Mouse (Mus musculus): ENCODE results near the gene Ncoa5. TPM values are rescaled to one million over a fixed set of nuclear protein-coding genes. Genes with fewer than 3 reads are reported as not detected.

Gene Ncoa5
- polyA plus RNA-seq, 1 experiment: not detected

DNA sequence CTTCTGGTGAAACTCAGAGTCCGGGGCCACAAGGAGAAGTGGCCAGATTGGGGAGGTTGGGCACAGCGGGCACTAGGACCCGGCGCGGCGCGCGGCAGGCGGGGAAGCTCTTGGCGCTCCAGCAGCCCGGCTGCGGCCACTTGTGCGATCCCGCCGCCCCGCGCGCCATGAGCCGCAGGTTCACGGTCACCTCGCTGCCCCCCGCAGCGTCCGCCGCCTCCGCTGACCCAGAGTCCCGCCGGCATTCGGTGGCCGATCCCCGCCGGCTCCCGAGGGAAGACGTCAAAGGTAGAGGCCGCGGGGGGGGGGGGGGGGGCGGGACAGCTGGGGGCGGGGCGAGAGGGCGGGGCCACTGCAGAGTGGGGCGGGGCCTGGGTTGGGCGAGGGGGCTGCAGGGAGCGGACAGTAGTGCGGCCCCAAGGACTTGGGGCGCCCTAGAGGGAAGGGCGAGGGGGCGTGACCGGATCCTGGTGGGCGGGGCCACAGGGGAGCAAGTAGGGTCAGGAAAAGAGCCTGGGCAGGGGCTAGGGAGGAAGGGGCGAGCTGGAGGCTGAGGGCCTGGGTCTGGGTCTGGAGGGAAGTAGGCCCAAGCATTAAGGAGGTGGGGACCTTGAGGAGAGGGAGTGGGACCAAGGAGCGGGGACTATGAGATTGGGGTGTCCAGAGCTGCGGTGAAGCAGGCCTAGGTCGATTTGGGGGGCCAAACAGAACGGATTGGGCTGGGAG is 73.8 kb downstream of the Ncoa5 start, which contains the start of gene Slc12a5:
Gene Slc12a5 (plus strand): TSS at position 87 of the 726 bp plus-strand sequence.
- peak within 1 kb of the TSS; percentile 79 for H3K4me3 ChIP-seq (ENCODE audit: insufficient read depth, low read depth, low read length)
- TF ChIP-seq POLR2A (IDR thresholded peaks at IDR 0.05; ENCODE audit: insufficient read depth, low read depth, low read length) (no peak; the same call in 1 of the 2 replicates), CTCF (IDR thresholded peaks at IDR 0.05; ENCODE audit: insufficient read depth, low read depth, low read length) (no peak)
- whole genome bisulfite sequencing: 2% methylated on average over 53 of the region's 54 CpGs
- H3K4me1 ChIP-seq (ENCODE audit: control insufficient read depth, insufficient read depth, low read length): peaks cover 39% of the 10 kb centered on the region
- H3K27ac ChIP-seq (ENCODE audit: insufficient read depth, low read depth, low read length): peak within 1 kb of the TSS; percentile 65

DNA sequence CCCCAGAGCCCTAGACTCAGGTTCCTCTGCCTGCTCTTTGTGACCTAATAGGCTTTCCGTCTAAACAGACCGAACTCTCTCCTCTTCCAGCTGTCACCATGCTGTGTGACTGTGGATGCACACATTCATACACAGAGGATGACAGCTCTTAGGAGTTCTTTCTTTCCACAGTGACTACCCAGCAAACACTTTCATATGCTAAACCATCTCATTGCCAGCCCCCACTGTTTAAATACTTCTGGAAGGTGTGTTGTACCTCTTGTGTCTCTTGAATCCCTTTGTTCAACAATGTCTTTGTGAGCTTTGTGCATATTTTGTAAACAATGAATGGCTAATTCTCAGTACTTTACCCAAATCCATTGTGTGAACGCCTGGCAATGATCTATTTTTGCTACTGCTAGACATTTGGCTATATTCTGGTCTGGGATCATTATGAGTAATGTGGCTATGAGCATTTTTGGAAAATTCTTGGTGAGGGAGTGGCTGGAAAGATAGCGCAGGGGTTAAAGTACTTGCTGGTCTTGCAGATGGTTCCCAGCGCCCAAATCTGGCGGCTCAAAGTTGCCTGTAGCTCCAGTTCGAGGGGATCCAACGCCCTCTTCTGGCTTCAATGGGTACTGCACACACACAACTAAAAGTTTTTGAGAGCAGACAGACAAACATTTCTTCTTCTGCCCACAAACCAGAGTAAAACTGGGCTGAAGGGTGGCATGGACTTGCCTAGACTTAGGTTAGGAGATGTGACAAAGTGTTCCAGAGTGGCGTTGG is 76.9 kb downstream of the Ncoa5 start:
- no peak for TF ChIP-seq POLR2A (IDR thresholded peaks at IDR 0.05; ENCODE audit: insufficient read depth, low read depth, low read length)
- no peak for TF ChIP-seq CTCF (IDR thresholded peaks at IDR 0.05; ENCODE audit: insufficient read depth, low read depth, low read length)
- no peak overlapping the region for H3K4me3 ChIP-seq (ENCODE audit: insufficient read depth, low read depth, low read length)
- peaks cover 27% of the 10 kb centered on the region for H3K4me1 ChIP-seq (ENCODE audit: control insufficient read depth, insufficient read depth, low read length)
- WGBS: 74% methylated on average over 9 of the region's 9 CpGs
- no peak overlapping the region for H3K27ac ChIP-seq (ENCODE audit: insufficient read depth, low read depth, low read length)

DNA sequence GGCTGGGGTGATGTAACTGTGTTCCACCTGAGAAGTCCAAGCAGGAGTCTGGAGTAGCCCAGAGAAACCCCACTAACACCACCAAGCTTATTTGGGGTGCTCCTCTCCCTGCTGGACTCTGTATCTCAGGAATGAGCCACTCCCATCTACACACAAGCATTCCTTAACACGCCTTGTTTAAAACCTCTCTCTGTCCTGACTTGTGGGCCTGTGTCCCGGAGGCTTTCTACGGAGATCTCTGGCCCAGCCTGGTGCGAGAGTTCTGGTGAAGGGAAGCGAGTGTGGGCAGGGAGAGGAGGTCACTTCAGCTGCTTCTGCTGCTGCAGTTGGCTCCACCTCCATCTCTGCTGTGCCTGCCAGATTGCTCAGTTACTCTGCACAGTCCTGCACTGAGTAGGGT is 78.5 kb downstream of the Ncoa5 start:
- Histone ChIP-seq H3K4me1 (ENCODE audit: control insufficient read depth, insufficient read depth, low read length) (peaks cover 13% of the 10 kb centered on the region), H3K27ac (ENCODE audit: insufficient read depth, low read depth, low read length) (no peak overlapping the region), H3K4me3 (ENCODE audit: insufficient read depth, low read depth, low read length) (no peak overlapping the region)
- TF ChIP-seq POLR2A (IDR thresholded peaks at IDR 0.05; ENCODE audit: insufficient read depth, low read depth, low read length) (no peak), CTCF (IDR thresholded peaks at IDR 0.05; ENCODE audit: insufficient read depth, low read depth, low read length) (no peak)
- WGBS: 74% methylated on average over 5 of the region's 5 CpGs

DNA sequence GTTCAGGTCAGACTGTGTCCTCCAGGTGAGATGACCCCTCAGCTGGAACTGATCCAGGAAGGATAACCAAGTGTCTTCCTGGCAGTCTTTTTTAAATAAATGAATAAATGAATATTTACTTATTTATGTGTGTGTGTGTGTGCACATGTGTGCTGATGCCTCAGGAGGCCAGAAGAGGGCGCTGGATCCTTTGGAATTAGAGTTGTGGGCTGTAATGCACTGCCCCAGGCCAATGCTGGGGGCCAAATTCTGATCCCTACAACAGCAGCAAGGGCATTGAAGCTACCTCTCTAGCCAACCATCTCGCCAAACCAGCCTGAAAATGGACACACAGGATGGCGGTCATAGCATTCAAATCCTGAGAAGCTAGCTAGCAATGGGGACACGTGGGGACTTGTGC is 78.9 kb downstream of the Ncoa5 start:
- TF ChIP-seq CTCF (IDR thresholded peaks at IDR 0.05; ENCODE audit: insufficient read depth, low read depth, low read length): no peak
- no peak for TF ChIP-seq POLR2A (IDR thresholded peaks at IDR 0.05; ENCODE audit: insufficient read depth, low read depth, low read length)

GRCm38 (mm10) chr2:164953224-164953623 is 81.4 kb downstream of the Ncoa5 start:
- TF ChIP-seq POLR2A (IDR thresholded peaks at IDR 0.05; ENCODE audit: insufficient read depth, low read depth, low read length) (no peak), CTCF (IDR thresholded peaks at IDR 0.05; ENCODE audit: insufficient read depth, low read depth, low read length) (peak; percentile 93)
- WGBS: 2% methylated on average over 21 of the region's 21 CpGs
- H3K4me1 ChIP-seq (ENCODE audit: control insufficient read depth, insufficient read depth, low read length): peaks cover 15% of the 10 kb centered on the region
- H3K4me3 ChIP-seq (ENCODE audit: insufficient read depth, low read depth, low read length): 0 out of 2 replicates have a peak overlapping the region, but pooled peaks have one; percentile 17
- no peak overlapping the region for H3K27ac ChIP-seq (ENCODE audit: insufficient read depth, low read depth, low read length)

More for the DNA sequence above, 78.9 kb downstream of the Ncoa5 start:
- 77% methylated on average over 4 of the region's 4 CpGs for WGBS
- Histone ChIP-seq H3K4me3 (ENCODE audit: insufficient read depth, low read depth, low read length) (no peak overlapping the region), H3K27ac (ENCODE audit: insufficient read depth, low read depth, low read length) (no peak overlapping the region), H3K4me1 (ENCODE audit: control insufficient read depth, insufficient read depth, low read length) (peaks cover 10% of the 10 kb centered on the region)

- Histone ChIP-seq H3K4me3 (ENCODE audit: insufficient read depth, low read depth, low read length) (no peak overlapping the region), H3K27ac (ENCODE audit: insufficient read depth, low read depth, low read length) (no peak overlapping the region), H3K4me1 (ENCODE audit: control insufficient read depth, insufficient read depth, low read length) (peaks cover 15% of the 10 kb centered on the region)
- 49% methylated on average over 13 of the region's 13 CpGs for WGBS
- TF ChIP-seq POLR2A (IDR thresholded peaks at IDR 0.05; ENCODE audit: insufficient read depth, low read depth, low read length) (no peak), CTCF (IDR thresholded peaks at IDR 0.05; ENCODE audit: insufficient read depth, low read depth, low read length) (no peak)
These were observed 82.2 kb downstream of the Ncoa5 start for GRCm38 (mm10) chr2:164952448-164952847.

- TF ChIP-seq CTCF (IDR thresholded peaks at IDR 0.05; ENCODE audit: insufficient read depth, low read depth, low read length) (no peak), POLR2A (IDR thresholded peaks at IDR 0.05; ENCODE audit: insufficient read depth, low read depth, low read length) (no peak)
- Histone ChIP-seq H3K4me3 (ENCODE audit: insufficient read depth, low read depth, low read length) (no peak overlapping the region), H3K27ac (ENCODE audit: insufficient read depth, low read depth, low read length) (no peak overlapping the region), H3K4me1 (ENCODE audit: control insufficient read depth, insufficient read depth, low read length) (peaks cover 15% of the 10 kb centered on the region)
- 81% methylated on average over 4 of the region's 4 CpGs for WGBS
These were observed 82.9 kb downstream of the Ncoa5 start for GRCm38 (mm10) chr2:164951745-164952144.

- 28% methylated on average over 13 of the region's 13 CpGs for WGBS
- Histone ChIP-seq H3K4me1 (ENCODE audit: control insufficient read depth, insufficient read depth, low read length) (peaks cover 15% of the 10 kb centered on the region), H3K4me3 (ENCODE audit: insufficient read depth, low read depth, low read length) (no peak overlapping the region), H3K27ac (ENCODE audit: insufficient read depth, low read depth, low read length) (no peak overlapping the region)
- TF ChIP-seq POLR2A (IDR thresholded peaks at IDR 0.05; ENCODE audit: insufficient read depth, low read depth, low read length): no peak
- TF ChIP-seq CTCF (IDR thresholded peaks at IDR 0.05; ENCODE audit: insufficient read depth, low read depth, low read length): 0 out of 2 replicates have a peak, but pooled peaks have one; percentile 30
These were observed 84.2 kb downstream of the Ncoa5 start for GRCm38 (mm10) chr2:164950501-164950900.

Other genes starting within 250 kb of the Ncoa5 start
- gene Snx21, start 249.0 kb downstream of the Ncoa5 start, polyA plus RNA-seq (2012; ENCODE audit: insufficient read depth, insufficient read length, low replicate concordance, missing spikeins): not detected in 2 replicates
- gene Acot8, start 230.0 kb downstream of the Ncoa5 start, polyA plus RNA-seq (2012; ENCODE audit: insufficient read depth, insufficient read length, low replicate concordance, missing spikeins): not detected in 2 replicates
- not detected in 2 replicates for gene Zswim3, start 229.8 kb downstream of the Ncoa5 start, polyA plus RNA-seq (2012; ENCODE audit: insufficient read depth, insufficient read length, low replicate concordance, missing spikeins)
- gene Zswim1, start 212.2 kb downstream of the Ncoa5 start, polyA plus RNA-seq (2012; ENCODE audit: insufficient read depth, insufficient read length, low replicate concordance, missing spikeins): not detected in 2 replicates
- not detected in 2 replicates for gene Spata25, start 206.3 kb downstream of the Ncoa5 start, polyA plus RNA-seq (2012; ENCODE audit: insufficient read depth, insufficient read length, low replicate concordance, missing spikeins)
- not detected in 2 replicates for gene Ctsa, start 202.0 kb downstream of the Ncoa5 start, polyA plus RNA-seq (2012; ENCODE audit: insufficient read depth, insufficient read length, low replicate concordance, missing spikeins)
- not detected in 2 replicates for gene Neurl2, start 201.4 kb downstream of the Ncoa5 start, polyA plus RNA-seq (2012; ENCODE audit: insufficient read depth, insufficient read length, low replicate concordance, missing spikeins)
- gene Pltp, start 177.2 kb downstream of the Ncoa5 start, polyA plus RNA-seq (2012; ENCODE audit: insufficient read depth, insufficient read length, low replicate concordance, missing spikeins): not detected in 2 replicates
- not detected in 2 replicates for gene Pcif1, start 155.6 kb downstream of the Ncoa5 start, polyA plus RNA-seq (2012; ENCODE audit: insufficient read depth, insufficient read length, low replicate concordance, missing spikeins)
- gene Zfp335, start 123.1 kb downstream of the Ncoa5 start, polyA plus RNA-seq (2012; ENCODE audit: insufficient read depth, insufficient read length, low replicate concordance, missing spikeins): not detected in 2 replicates
- gene Mmp9, start 94.1 kb downstream of the Ncoa5 start, polyA plus RNA-seq (2012; ENCODE audit: insufficient read depth, insufficient read length, low replicate concordance, missing spikeins): not detected in 2 replicates
- gene Slc12a5, start 74.1 kb downstream of the Ncoa5 start, polyA plus RNA-seq (2012; ENCODE audit: insufficient read depth, insufficient read length, low replicate concordance, missing spikeins): not detected in 2 replicates
- not detected in 2 replicates for gene Cd40, start 20.8 kb upstream of the Ncoa5 start, polyA plus RNA-seq (2012; ENCODE audit: insufficient read depth, insufficient read length, low replicate concordance, missing spikeins)
- gene 1700025C18Rik, start 55.9 kb upstream of the Ncoa5 start, polyA plus RNA-seq (2012; ENCODE audit: insufficient read depth, insufficient read length, low replicate concordance, missing spikeins): not detected in 2 replicates
- not detected in 2 replicates for gene Cdh22, start 200.0 kb upstream of the Ncoa5 start, polyA plus RNA-seq (2012; ENCODE audit: insufficient read depth, insufficient read length, low replicate concordance, missing spikeins)

All from olfactory bulb, adult 2 months (tissue).